Mouse (Mus musculus) layer of hippocampus, adult 9-10 months (tissue): ENCODE data around the gene Hist1h2bh.
A peak's percentile ranks its signal among the peaks of the same experiment; 100 is the strongest.
"Not testable (repeated sequence)": the region's sequence is repeated elsewhere in the genome, so short reads cannot be mapped to it uniquely, and the experiment has no call there.

Source experiments
- DNase-seq: peaks from one replicate; pipeline ENCODE4 v3.0.0; 2022; ENCODE audit warnings: low spot score

Hist1h2bh gene

DNA sequence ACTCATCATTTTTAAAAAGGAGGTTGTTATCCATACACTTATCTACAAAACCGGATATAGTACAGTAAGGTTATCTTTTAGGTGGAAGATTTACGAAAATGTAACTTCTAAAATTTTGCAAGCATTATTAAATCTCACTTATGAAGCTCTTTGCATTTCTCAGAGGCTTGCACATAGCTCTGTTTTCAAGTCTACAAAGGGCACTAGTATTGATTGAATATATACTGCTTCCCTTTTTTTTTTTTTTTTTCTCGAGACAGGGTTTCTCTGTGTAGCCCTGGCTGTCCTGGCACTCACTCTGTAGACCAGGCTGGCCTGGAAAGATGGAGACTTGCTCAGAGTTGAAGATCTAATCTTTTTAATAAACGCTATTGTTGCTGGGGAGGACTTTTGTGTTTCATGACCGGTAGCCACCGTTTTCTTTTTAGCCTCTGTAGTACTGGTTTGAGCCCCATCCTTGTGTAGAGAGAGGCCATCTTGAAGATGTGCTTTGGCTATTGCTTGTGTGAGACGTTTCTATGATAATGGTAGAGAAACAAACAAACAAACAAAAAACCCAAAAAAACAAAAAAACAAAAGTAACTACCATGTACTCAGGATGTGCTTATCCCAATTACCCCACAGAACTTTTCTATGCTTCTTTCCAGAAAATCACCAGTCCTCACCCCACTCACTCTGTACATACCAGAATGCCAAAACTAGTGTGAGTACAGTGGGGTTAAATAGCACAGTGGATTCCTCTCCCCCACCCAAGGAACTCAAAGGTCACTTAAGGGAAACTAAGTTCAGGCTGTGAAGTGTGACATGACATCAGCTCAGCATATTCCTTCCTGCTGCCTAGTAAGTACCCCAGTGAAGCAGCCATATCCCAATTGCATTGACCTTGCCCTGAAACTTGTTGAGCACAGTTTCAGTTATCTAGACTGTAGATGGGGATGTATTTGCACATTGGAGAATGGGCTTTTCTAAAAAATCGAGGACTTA is 9.0 kb upstream of the Hist1h2bh start:
- no peak for DNase-seq

DNA sequence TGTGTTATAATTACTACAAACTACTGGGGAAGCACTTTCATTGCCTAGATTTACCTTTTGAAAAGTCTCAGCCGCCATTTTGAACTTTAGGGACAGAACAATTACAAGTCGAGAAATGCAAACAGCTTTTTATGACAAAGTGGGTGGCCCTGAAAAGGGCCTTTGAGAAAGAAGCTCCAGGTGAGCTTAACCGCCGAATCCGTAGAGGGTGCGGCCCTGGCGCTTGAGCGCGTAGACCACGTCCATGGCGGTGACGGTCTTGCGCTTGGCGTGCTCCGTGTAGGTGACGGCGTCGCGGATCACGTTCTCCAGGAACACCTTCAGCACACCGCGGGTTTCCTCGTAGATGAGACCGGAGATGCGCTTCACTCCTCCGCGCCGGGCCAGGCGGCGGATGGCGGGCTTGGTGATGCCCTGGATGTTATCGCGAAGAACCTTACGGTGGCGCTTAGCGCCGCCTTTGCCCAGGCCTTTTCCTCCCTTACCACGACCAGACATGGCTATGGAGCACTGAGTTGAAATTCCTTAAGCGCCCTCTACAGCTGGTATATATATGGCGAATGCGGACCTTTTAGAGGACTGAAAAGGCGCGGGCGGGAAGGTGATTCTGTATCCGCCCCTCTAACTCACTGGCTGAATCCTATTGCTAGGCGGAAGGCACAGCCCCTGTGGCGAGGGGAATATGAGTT is 8.1 kb upstream of the Hist1h2bh start, which contains the start of gene Hist1h4f:
Gene Hist1h4f (minus strand): TSS at position 503 of the 689 bp plus-strand sequence.
- DNase-seq = peak; percentile 94

DNA sequence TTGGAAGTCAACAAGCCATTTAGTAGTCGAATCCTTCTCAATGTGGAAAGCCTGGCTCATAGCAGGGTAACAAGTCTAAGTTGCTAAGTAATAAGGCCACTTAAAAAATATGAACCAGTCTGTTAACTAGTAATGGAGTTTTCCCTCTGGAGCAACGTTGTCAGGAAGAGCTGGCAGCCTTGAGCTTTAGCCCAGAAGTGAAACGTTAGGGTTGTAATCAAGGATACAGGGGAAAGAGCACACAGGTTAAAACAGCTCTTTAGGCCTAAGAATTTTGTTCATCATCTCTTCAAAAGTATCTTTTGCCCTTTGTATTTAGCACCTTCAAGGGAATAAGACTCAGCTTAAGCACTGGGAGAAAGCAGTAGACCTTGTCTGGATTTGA is 7.6 kb upstream of the Hist1h2bh start:
- DNase-seq = no peak

DNA sequence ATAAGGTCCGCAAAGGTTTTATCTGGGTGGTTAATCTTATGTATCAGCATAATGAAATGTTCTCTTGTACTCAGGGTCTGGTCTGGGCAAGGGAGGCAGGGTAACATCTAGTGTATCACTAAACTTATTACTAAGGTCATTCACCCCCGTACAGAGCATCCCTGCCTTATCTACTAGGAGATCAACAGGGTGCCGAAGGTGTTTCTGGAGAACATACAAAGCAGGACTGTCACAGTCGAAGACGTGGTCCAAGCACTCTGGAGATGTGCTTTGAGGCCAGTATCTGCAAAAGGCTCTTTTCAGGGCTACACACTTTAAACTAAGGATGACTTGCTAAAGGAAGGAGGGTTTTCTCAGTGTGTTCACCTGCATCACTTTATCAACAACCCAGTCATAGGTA is 3.5 kb upstream of the Hist1h2bh start:
- no peak for DNase-seq

DNA sequence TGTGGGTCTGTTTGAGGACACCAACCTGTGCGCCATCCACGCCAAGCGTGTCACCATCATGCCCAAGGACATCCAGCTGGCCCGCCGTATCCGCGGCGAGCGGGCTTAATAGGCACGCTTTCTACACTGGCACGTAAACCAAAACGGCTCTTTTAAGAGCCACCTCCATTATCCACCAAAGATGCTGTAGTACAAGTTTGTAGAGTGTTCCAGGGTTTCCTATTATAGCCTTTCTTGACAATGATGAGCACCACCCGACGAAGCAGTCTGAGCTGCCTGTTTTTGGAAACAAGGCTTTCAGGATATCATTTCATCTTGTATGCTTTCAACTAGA is 1.6 kb upstream of the Hist1h2bh start:
- not testable (repeated sequence) for DNase-seq

DNA sequence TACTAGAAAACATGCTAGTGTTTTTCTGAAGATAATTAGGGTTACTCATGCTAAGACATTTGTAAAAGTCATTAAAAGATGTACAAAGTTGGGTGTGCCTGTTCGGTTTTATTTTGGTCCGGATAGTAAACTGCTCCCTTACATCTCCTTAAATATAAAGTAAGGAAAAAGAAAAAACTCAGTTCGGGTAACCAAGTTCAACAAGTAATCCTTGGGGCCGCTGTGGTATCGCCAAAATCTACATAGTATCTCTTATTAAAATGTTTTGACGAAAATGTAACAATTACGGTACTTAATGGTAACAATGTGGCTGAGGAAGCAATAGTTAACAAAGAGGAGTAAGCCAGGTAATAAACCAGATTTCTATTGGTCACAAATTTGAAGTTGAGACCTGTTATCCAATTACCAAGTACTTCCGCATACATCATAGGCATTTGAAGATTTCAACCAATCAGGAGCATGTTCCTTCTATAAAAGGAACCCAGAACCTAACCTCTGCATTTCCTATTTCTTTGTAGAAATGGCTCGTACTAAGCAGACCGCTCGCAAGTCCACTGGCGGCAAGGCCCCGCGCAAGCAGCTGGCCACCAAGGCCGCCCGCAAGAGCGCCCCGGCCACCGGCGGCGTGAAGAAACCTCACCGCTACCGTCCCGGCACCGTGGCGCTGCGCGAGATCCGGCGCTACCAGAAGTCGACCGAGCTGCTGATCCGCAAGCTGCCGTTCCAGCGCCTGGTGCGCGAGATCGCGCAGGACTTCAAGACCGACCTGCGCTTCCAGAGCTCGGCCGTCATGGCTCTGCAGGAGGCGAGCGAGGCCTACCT is 984 bp upstream of the Hist1h2bh start, which contains the start of gene Hist1h3f:
Gene Hist1h3f (plus strand): TSS at position 88 of the 822 bp plus-strand sequence.
- DNase-seq = peak; percentile 94

DNA sequence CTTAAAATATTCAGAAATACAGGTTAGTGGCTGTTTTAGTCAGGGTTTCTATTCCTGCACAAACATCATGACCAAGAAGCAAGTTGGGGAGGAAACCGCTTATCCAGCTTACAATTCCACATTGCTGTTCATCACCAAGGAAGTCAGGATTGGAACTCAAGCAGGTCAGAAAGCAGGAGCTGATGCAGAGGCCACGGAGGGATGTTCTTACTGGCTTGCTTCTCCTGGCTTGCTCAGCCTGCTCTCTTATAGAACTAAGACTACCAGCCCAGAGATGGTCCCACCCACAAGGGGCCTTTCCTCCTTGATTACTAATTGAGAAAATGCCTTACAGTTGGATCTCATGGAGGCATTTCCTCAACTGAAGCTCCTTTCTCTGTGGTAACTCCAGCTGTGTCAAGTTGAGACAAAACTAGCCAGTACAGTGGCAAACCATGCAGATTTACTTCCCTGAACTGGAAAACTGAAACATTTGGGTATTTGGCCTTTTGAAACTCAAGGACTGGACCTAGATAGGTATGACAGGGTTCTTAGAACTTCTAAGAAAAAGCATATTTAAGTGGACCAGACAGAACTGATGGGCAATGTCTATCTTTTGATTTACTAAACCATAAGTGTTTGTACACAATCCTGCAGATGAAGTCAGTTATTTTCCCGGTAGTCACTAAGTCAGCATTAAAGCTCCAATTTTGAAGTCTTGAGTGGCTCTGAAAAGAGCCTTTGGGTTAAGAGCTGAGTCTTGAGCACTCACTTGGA is 789 bp downstream of the Hist1h2bh start:
- not testable (repeated sequence) for DNase-seq

DNA sequence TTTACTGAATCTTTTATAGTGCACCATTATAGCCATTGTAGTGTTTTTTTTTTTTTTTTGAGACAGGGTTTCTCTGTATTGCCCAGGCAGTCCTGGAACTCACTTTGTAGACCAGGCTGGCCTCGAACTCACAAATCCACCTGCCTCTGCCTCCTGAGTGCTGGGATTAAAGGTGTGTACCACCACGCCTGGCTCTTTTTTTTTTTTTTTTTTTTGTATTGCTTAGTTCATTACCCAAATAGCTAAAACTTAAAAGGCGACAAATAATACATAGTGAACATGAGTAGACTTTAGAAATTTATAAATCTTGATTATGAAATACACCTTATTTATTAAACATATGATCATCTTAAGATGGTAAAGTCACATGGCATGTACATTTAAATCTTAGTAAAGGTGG is 1.7 kb downstream of the Hist1h2bh start:
- DNase-seq = no peak

DNA sequence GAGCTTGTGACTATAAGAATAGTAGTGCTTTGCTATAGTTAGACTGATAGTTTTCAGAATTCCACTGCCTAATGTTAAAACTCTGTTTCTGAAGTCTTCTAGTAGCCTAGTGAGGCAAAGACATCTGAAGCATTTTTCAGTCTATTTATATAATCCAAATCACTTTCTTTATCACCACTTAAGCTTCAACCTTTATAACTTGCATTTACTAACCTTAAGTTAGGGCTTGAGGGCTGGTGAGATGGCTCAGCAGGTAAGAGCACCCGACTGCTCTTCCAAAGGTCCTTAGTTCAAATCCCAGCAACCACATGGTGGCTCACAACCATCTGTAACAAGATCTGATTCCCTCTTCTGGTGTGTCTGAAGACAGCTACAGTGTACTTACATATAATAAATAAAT is 3.4 kb downstream of the Hist1h2bh start:
- DNase-seq = not testable (repeated sequence)

DNA sequence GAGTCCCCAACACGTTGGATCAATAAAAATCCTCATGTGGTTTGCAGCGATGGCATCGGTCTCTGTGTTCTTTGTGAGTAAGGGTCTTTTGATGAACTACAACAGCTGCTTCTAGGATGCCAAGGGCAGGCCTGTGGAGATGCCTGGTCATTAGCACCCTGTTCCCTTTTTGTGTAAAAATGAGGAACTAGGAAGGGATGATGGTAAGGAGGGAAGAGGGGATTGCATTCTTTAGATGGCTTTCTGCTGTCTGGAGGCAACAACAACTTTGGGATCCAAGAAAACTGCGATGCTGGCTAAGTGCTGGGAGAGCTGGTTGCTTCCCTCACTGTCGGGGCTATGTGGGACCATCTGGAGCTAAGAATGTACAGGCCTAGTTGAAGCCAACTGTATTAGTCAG is 4.9 kb downstream of the Hist1h2bh start:
- DNase-seq = no peak

DNA sequence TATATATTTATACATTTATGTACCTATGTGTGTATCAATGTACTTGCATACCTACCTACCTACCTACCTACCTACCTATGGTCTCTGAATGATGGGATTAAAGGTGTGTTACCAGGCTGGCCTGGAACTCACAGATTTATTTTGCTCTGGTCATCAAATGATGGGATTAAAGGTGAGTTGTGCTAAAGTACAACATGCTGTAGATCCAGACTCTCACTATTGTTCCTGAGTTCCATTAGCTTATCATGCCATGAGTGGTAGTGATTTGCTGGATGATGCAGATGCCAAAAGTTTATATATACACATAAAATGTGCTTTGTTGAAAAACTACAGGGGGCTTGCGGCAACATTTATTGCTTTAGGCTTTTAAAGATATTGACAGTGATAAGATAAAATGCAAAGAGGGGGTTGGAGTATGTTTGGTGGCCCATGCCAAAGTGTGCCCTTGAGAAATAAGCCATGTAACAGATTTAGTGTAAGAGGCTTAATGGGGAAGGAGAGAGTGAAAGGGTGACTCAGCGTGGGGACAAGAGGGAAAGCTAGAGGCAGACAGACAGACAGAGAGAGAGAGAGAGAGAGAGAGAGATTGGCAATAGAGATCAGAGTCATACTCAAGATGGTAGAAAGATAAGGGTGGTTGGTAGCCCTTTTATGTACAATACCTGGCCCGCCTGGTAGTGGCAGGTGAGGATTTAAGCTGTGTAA is 6.0 kb downstream of the Hist1h2bh start:
- DNase-seq = no peak

DNA sequence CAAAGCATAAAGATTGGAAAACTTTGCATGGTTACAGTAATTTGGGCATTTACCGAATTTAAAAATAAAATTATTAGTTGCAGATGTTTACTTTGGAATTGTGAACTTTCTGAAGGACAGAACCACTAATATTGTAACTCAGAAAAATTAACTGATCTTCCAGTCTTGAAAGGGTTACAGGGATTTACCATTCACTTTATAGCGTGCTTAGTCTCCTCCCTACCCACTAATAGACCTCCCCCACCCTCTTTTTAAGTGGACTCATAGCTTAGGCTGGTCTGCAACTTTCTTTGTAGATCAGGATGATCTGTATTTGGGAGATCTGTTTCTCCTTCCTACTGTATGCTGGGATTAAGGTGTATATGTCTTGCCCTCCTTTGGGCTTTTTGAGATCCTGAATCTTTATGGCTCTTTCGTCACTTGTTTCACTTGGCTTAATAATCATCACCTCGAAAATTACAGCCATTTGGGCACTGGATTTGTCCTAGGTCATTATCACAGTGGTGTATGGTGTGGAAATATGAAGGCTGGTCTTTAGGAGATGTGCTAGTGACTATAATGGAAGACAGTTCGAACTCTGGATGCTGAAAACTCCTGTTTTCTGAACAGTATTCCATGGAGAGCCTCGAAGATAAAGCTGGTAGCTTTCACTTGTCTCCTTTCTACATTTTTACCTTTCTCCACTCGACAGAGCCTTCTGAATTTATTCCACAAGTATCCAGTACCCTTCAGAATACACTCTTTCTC is 6.9 kb downstream of the Hist1h2bh start:
- DNase-seq = no peak

DNA sequence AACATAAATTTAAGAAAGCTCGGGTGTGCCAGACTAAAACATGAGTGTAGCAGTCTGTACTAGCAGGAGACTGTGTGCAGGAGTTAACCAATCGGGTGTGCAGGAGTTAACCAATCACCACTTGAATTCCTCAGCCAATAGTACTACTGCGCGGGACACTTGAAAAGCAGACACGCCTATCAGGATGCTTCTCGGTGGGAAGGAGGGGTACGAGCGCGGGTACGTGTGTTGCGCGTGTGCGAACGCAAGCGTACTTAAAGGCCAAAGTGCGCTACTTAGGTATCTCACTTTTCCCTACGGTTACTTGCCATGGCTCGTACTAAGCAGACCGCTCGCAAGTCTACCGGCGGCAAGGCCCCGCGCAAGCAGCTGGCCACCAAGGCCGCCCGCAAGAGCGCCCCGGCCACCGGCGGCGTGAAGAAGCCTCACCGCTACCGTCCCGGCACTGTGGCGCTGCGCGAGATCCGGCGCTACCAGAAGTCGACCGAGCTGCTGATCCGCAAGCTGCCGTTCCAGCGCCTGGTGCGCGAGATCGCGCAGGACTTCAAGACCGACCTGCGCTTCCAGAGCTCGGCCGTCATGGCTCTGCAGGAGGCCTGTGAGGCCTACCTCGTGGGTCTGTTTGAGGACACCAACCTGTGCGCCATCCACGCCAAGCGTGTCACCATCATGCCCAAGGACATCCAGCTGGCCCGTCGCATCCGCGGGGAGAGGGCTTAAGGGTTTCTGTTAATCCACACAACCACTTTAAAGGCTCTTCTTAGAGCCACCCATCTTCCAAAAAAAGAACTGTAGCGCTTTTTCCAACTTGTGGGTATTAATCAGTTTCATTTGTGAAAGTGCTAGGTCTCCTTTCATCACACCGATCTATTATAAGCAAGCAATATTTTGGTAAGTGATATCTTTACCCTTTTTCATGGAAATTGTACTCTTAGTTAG is 7.8 kb downstream of the Hist1h2bh start, which contains the start of gene Hist1h3g:
Gene Hist1h3g (plus strand): TSS at position 286 of the 939 bp plus-strand sequence.
- DNase-seq = peak; percentile 85

DNA sequence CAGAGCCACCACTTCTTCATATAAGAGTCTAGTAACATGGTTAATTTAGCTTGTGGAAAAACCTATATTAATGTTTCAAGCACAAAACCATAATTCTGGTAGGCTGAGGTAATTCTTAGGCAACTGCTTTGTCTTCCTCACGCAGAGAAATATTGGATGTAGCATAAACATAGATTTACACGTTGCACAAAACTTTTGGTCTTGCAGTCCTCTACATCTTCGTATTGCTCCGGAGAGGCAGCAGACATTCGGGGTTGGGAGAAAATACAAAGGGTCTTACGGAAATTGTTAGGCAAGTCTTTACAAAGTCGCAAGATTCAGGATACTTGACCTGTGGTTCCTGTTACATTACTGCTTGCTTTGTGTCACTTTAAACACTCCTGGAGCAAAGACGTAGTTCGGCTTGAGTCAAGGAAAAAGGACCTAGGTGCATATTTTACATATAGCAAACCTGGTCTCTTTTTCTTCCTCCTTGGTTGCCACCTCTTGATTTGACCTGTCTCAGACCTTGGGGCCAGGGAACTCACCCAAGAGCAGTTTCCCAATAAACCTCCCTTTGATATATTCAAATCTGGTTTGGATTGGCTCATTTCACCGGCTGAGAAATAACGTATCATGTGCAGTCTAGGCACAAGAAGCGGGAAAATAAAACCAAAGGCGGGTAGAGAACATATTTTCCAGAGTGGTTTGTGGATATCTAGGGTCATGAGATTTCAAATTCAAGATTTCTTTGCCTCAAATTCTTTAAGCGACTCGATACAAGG is 8.6 kb downstream of the Hist1h2bh start:
- DNase-seq = no peak

DNA sequence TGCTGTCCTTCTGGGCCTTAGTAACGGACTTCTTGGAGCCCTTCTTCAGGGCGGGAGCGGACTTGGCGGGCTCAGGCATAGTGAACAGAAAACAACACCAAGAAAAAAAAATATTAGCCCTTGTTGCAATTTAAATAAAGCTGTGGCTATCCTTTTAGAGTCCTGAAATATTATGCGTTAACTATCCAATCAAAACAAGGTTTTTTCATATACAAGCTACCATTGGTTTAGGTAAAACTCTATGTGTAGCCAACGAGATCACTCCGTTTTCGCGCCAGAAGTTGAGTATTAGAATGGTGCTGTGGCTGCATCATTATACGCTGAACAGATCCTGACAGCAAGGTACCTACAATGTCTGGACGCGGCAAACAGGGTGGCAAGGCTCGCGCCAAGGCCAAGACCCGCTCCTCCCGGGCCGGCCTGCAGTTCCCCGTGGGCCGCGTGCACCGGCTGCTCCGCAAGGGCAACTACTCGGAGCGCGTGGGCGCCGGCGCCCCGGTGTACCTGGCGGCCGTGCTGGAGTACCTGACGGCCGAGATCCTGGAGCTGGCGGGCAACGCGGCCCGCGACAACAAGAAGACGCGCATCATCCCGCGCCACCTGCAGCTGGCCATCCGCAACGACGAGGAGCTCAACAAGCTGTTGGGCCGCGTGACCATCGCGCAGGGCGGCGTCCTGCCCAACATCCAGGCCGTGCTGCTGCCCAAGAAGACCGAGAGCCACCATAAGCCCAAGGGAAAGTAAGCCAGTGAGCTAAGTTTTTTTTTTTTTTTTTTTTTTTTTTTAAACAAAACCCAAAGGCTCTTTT is 9.4 kb downstream of the Hist1h2bh start, which contains the start of gene Hist1h2af:
Gene Hist1h2af (plus strand): TSS at position 347 of the 808 bp plus-strand sequence.
- DNase-seq = peak; percentile 75

DNA sequence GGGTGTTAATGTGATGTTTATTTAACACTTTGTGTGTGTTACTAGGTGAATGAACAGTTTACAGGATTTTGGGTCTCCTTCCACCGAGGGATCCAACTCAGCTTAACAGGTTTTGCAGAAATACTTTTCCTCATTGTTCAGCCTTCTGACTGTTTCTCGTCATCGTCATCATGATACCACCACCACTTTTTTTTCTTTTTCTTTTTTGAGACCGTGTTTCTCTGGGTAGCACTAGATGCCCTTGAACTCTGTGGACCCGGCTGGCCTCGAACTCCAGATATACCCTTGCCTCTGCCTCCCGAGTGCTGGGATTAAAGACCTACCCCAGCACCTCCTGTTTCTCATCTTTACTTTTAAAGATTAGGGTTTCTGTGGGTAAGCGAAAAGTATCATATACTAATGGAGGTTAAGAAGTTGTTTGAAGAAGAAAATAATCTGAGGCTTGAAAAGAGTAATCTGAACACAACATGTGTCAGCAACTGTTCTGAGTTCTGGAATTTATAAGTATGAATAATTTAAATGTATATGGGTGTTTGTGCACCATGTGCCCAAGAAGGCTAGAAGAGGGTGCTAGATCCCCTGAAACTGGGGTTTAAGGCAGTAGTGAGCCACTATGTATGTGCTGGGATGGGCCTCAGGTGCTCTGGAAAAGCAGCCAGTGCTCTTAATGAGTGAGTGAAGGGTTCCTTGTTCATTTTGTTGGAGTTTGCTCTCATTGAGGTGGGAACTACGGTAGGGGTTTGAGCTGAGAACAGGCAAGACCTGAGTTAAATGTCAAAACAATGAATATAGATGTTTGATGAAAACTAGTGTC is 10.7 kb downstream of the Hist1h2bh start:
- no peak for DNase-seq
